Mouse (Mus musculus) heart, embryonic 16.5 days (tissue): Measurements from ENCODE around the gene Gm13276. TPM values are rescaled to one million over a fixed set of nuclear protein-coding genes. Genes with fewer than 3 reads are reported as not detected.
"Not testable (repeated sequence)": the region's sequence is repeated elsewhere in the genome, so short reads cannot be mapped to it uniquely, and the experiment has no call there.

Experiments
- ATAC-seq: fragments of 200-750 bp; cut with Nextera tagmentation; replicated peaks from 2 replicates; pipeline ENCODE4 v1.8.0; 2017; ENCODE audit warnings: moderate number of reproducible peaks; ENCODE audit not compliant: insufficient read depth, low FRiP score; ENCODE audit errors: extremely low read depth
- H3K27ac ChIP-seq: fragments of 300-500 bp; sonication (generic); 2 replicates; pipeline ENCODE4 v1.5.1; 2014; ENCODE audit warnings: mild to moderate bottlenecking, low read length, control low read depth, moderate library complexity
- H3K27me3 ChIP-seq: fragments of 300-500 bp; sonication (generic); 2 replicates; pipeline ENCODE4 v1.6.1; 2014; ENCODE audit warnings: low read length, mixed read lengths; ENCODE audit not compliant: control insufficient read depth, insufficient read depth
- H3K36me3 ChIP-seq: fragments of 300-500 bp; sonication (generic); 2 replicates; pipeline ENCODE4 v1.6.1; 2014; ENCODE audit not compliant: control insufficient read depth, insufficient read depth
- H3K4me1 ChIP-seq: fragments of 300-500 bp; sonication (generic); 2 replicates; pipeline ENCODE4 v1.6.1; 2014; ENCODE audit warnings: low read length, mixed read lengths; ENCODE audit not compliant: control insufficient read depth, insufficient read depth
- H3K4me2 ChIP-seq: fragments of 300-500 bp; sonication (generic); 2 replicates; pipeline ENCODE4 v1.6.1; 2014; ENCODE audit warnings: low read depth, mild to moderate bottlenecking, control low read depth, low read length
- H3K4me3 ChIP-seq: fragments of 300-500 bp; sonication (generic); 2 replicates; pipeline ENCODE4 v1.5.1; 2014; ENCODE audit warnings: mild to moderate bottlenecking, control low read depth, low read length
- H3K9ac ChIP-seq: fragments of 300-500 bp; sonication (generic); 2 replicates; pipeline ENCODE4 v1.6.1; 2014; ENCODE audit warnings: low read length, control low read depth
- H3K9me3 ChIP-seq: fragments of 300-500 bp; sonication (generic); replicated peaks from 2 replicates; pipeline ENCODE4 v1.6.1; 2016; ENCODE audit warnings: low read length; ENCODE audit not compliant: control insufficient read depth
- whole genome bisulfite sequencing: fragments of 180-500 bp; shearing (Covaris S2); extraction: QIAGEN DNeasy Blood & Tissue Kit; methylation state at CpG from one replicate; pipeline ENCODE4 v1.1.7; 2014; 5-methylcytosine and 5-hydroxymethylcytosine counted together
- polyA plus RNA-seq: library from polyadenylated mRNA; unstranded; fragments of >200 nt; fragmentation: Nextera tagmentation; extraction: Ambion mirVana; gene quantifications from 2 replicates; pipeline ENCODE4 v1.2.1, GENCODE M21; 2015

Gm13276 gene
- polyA plus RNA-seq, 1 experiment from 2014 or later = not detected

- peak overlapping the region; percentile 76 for H3K4me2 ChIP-seq
- peak; percentile 100 for ATAC-seq
- peak overlapping the region; percentile 83 for H3K9ac ChIP-seq
Measured at GRCm38 (mm10) chr4:88757628-88758031, 27.9 kb upstream of the Gm13276 start.

GRCm38 (mm10) chr4:88758751-88759150, 26.8 kb upstream of the Gm13276 start:
- WGBS = 84% methylated on average over 8 of the region's 9 CpGs
- ATAC-seq, H3K4me3 ChIP-seq: not testable (repeated sequence)

More at GRCm38 (mm10) chr4:88757628-88758031, 27.9 kb upstream of the Gm13276 start:
- H3K36me3 ChIP-seq, H3K9me3 ChIP-seq, H3K27me3 ChIP-seq, H3K4me1 ChIP-seq: not testable (repeated sequence)
- Histone ChIP-seq H3K4me3 (peak overlapping the region; percentile 70), H3K27ac (peak overlapping the region; percentile 97)
- WGBS = 0% methylated on average over 15 of the region's 21 CpGs

GRCm38 (mm10) chr4:88759610-88760268, 25.8 kb upstream of the Gm13276 start, which contains the start of gene Gm13283:
Gm13283 (plus strand) TSS chr4:88760119.
- not testable (repeated sequence) for ATAC-seq, H3K36me3 ChIP-seq, H3K9ac ChIP-seq, H3K4me1 ChIP-seq, H3K27me3 ChIP-seq, H3K9me3 ChIP-seq
- Histone ChIP-seq H3K4me3 (peak within 1 kb of the TSS; percentile 40), H3K4me2 (peak within 1 kb of the TSS; percentile 49), H3K27ac (peak within 1 kb of the TSS; percentile 68)
- WGBS = 14% methylated on average over 8 of the region's 14 CpGs

More at GRCm38 (mm10) chr4:88758751-88759150, 26.8 kb upstream of the Gm13276 start:
- H3K36me3 ChIP-seq, H3K27ac ChIP-seq, H3K4me2 ChIP-seq, H3K4me1 ChIP-seq, H3K9me3 ChIP-seq, H3K27me3 ChIP-seq, H3K9ac ChIP-seq: not testable (repeated sequence)

- under 1% methylated on average over 21 of the region's 28 CpGs for WGBS
- not testable (repeated sequence) for H3K36me3 ChIP-seq, H3K4me1 ChIP-seq, H3K27me3 ChIP-seq, H3K9me3 ChIP-seq, ATAC-seq, H3K9ac ChIP-seq
- Histone ChIP-seq H3K27ac (peak overlapping the region; percentile 68), H3K4me3 (peak overlapping the region; percentile 40), H3K4me2 (peak overlapping the region; percentile 49)
Measured at GRCm38 (mm10) chr4:88760431-88760830, 25.1 kb upstream of the Gm13276 start.

- H3K4me3 ChIP-seq, H3K9ac ChIP-seq, ATAC-seq, H3K27ac ChIP-seq, H3K4me1 ChIP-seq, H3K27me3 ChIP-seq, H3K9me3 ChIP-seq, H3K4me2 ChIP-seq, H3K36me3 ChIP-seq: not testable (repeated sequence)
- 60% methylated on average over 6 of the region's 8 CpGs for WGBS
Measured at GRCm38 (mm10) chr4:88761776-88762175, 23.7 kb upstream of the Gm13276 start.

- WGBS = 55% methylated on average over 8 of the region's 9 CpGs
- H3K4me1 ChIP-seq, ATAC-seq, H3K9ac ChIP-seq, H3K4me3 ChIP-seq, H3K36me3 ChIP-seq, H3K27me3 ChIP-seq, H3K27ac ChIP-seq, H3K9me3 ChIP-seq: not testable (repeated sequence)
- peak overlapping the region; percentile 52; the same call in 1 of the 2 replicates for H3K4me2 ChIP-seq
Measured at GRCm38 (mm10) chr4:88762341-88762740, 23.2 kb upstream of the Gm13276 start.

- H3K36me3 ChIP-seq, ATAC-seq, H3K27me3 ChIP-seq, H3K9me3 ChIP-seq, H3K4me1 ChIP-seq: not testable (repeated sequence)
- Histone ChIP-seq H3K9ac (peak overlapping the region; percentile 38; the same call in 1 of the 2 replicates), H3K27ac (peak overlapping the region; percentile 61), H3K4me2 (peak overlapping the region; percentile 53), H3K4me3 (peak overlapping the region; percentile 32)
- WGBS = 2% methylated on average over 26 of the region's 42 CpGs
Measured at GRCm38 (mm10) chr4:88763384-88764018, 22.0 kb upstream of the Gm13276 start.

GRCm38 (mm10) chr4:88773534-88773933, 12.0 kb upstream of the Gm13276 start, which contains the start of gene Gm13290:
Gm13290 (plus strand) TSS chr4:88773834.
- not testable (repeated sequence) for H3K4me1 ChIP-seq, H3K27me3 ChIP-seq, H3K9me3 ChIP-seq, ATAC-seq, H3K4me2 ChIP-seq, H3K27ac ChIP-seq, H3K9ac ChIP-seq, H3K36me3 ChIP-seq, H3K4me3 ChIP-seq
- no CpG with 5 or more reads among the region's 32 CpGs for WGBS

- H3K27ac ChIP-seq, H3K4me2 ChIP-seq, H3K4me1 ChIP-seq, H3K9me3 ChIP-seq, ATAC-seq, H3K36me3 ChIP-seq, H3K9ac ChIP-seq, H3K4me3 ChIP-seq, H3K27me3 ChIP-seq: not testable (repeated sequence)
- no CpG with 5 or more reads among the region's 29 CpGs for WGBS
Measured at GRCm38 (mm10) chr4:88776622-88777021, 8.9 kb upstream of the Gm13276 start, which contains the start of gene Gm13289. Gm13289 (plus strand) TSS chr4:88776922.
